Mouse (Mus musculus) gastrocnemius, postnatal 14 days (tissue): ENCODE measurements around the gene AI413582. TPM values are rescaled to one million over a fixed set of nuclear protein-coding genes. Genes with fewer than 3 reads are reported as not detected.

Source experiments
- DNase-seq: peaks from one replicate; pipeline ENCODE4 v3.0.0; 2021; ENCODE audit warnings: mixed read lengths
- intact Hi-C: fragments of 180-260 bp; cut with DNase I; formaldehyde crosslinking; loops from one replicate; pipeline ENCODE4 v1.15.1; 2025; ENCODE audit warnings: low total_unique reads
- long read RNA-seq, 2 experiments: library from polyadenylated mRNA; stranded (forward); transcript quantifications; one replicate each; pipeline ENCODE4 v2.0.0; 2021
- total RNA-seq, 2 experiments: library from RNA; stranded (reverse); gene quantifications; 2 replicates each; pipeline ENCODE4 v1.2.3; 2021

AI413582 gene
- 1 to 10 TPM; 2.6 to 4.4 TPM for total RNA-seq
- long read RNA-seq, experiment 1, partial matches to known transcripts = 0 of 3 reads
- long read RNA-seq, experiment 1, other reads (novel, unspliced or antisense) = 1 of 3 reads
- long read RNA-seq, experiment 2, partial matches to known transcripts = 0 of 1 reads
- long read RNA-seq, experiment 2, other reads (novel, unspliced or antisense) = 0 of 1 reads

DNA sequence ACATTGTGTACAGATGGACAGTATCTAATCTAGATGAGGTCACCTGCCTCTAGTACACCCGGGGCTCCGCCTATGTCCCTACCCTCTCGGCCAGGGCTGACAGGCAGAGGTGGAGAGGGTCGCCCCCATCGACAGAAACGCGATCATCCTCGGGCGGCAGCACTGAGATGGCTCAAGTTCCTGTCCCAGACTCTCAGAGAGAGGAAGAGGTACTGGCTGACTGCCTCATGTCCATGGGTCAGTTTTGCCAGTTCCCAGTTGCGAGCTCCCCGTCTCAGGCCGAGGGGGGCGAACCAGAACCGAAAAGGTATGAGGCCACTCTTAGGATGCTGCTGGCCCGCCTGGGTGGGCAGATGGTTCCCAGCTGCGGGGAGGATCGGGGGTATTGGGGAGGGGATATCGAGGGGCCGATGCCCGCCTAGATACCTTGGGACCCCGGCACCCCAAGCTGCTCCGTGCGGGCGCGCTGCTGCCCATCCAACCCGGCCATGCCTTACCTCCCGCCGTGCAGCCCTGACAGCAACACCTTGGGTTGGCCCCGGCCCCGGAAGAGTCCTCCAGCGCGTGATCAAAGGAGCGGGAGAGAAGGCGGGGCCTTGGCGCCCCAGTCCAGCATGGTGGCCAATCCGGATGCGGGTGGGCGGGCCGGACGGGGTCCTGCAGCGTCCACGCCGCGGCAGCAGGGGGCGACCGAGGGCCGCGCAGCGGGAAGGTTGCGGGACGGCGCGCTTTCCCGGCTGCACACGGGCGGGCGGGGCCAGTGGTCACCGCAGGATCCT, at the start of gene AI413582:
AI413582 (minus strand) TSS at position 594 of the 779 bp plus-strand sequence.
- intact Hi-C loops = loop anchor here (5.0 kb wide), 1 partner anchor 67 kb away; no protein-coding TSS in a partner anchor
- DNase-seq = peak; percentile 95

DNA sequence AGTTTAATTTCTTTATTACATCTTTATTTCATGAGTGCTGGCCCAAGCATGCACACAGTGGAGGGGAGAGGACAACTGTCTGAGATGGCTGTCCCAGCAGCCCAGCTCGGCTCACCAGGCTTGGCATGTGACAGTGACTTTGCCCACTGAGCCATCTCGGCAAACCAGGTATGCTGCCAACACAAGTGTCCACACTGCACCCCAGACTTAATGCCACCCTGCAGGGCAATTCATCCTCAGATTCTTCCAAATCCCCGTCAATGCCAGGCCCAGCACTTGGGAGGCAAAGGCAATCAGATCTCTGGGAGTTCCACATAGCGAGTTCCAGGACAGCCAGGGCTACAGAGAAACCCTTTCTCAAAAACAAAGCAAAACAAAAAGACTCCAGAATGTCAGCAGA, 47.5 kb upstream of the AI413582 start:
- intact Hi-C loops = no loop called here
- no peak for DNase-seq

DNA sequence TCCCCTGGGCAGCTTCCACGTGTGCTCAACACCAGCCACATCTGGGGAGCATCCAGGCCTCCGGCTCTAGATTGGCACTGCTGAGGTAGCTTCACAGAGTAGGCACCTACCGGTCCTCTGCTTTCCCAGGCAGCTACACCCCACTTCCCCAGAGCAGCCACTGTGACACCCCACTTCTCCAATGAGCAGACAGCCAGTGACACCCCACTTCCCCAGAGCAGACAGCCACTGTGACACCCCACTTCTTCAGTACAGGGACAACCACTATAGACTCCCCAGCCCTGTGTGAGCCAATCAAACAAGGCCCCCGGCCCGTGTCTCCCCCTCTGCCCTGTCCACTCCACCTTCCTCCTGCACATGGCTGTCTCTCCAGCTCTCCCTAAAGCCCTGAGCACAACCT, 46.4 kb upstream of the AI413582 start:
- intact Hi-C loops = no loop called here
- no peak for DNase-seq

DNA sequence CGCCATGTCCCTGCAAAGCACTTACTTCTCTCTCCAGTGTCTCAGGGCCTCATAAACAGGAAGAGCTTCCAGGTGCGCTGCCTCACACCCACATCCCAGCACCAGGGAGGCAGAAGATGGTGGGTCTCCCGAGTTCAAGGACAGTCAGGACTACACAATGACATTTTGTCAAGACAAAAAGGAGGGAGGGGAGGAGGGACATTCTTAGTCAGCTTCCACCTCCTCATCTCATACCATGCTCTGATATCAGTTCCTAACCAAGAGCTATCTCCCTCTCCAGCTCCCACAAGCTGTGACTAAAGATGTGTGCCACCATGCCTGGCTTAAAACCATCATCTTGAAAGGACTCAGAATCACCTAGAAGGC, 45.9 kb upstream of the AI413582 start:
- DNase-seq = no peak
- intact Hi-C loops = no loop called here

DNA sequence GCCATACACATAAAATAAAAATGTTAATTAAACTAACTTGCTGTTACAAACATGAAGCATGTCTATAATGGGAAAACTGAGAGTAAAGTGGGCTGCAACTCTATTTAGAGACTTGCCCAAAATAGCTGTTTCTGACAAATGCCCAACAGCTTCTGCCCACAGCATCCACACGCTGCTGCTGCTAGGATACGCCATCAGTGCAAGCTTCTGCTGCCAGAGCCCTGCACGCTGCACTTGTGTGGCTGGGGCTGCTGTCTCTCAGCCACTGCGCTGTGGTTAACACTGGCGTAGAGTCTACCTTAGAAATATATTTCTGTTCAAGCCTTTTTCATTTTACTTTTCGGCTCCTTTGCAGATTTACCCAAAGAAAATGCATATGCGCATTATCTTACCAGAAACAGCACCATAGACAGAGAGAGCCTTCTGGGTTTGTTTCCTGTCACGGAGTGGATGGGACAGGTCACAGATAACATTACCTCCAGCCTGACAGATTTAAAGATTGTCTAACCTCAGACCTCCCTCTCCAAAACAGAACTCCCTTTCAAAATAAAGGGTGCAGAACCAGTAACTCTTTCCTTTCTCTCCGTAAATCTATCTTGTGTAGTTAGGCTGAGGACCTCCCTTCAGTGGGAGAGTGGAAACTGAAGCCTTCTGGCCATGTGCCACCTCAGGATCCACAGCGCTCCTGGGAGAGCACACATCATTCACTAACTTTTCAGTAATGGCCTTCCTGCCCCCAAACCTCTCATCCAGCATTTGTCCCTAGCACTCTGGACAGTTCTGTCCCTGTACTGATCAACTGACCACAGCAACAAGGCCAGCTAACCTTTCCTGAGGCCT, 45.3 kb upstream of the AI413582 start:
- no peak for DNase-seq
- intact Hi-C loops = no loop called here

DNA sequence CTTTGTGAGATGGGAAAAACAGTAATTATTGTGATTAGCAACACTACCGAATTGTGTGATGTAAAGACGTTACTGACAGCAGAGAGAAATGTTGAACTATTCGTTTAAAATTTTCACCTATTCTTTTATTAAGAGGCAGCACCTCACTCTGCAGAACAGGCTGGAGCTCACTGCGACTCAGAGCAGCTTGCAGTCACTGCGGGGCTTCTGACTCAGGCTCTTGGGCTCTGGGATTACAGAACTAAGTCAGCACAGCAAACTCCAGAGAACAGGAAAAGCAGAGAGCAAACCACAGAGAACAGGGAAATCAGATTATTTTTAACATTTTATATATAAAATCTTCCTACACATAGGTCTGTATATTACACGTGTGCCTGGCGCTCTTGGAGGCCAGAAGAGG, 44.0 kb upstream of the AI413582 start:
- DNase-seq = no peak
- intact Hi-C loops = no loop called here

DNA sequence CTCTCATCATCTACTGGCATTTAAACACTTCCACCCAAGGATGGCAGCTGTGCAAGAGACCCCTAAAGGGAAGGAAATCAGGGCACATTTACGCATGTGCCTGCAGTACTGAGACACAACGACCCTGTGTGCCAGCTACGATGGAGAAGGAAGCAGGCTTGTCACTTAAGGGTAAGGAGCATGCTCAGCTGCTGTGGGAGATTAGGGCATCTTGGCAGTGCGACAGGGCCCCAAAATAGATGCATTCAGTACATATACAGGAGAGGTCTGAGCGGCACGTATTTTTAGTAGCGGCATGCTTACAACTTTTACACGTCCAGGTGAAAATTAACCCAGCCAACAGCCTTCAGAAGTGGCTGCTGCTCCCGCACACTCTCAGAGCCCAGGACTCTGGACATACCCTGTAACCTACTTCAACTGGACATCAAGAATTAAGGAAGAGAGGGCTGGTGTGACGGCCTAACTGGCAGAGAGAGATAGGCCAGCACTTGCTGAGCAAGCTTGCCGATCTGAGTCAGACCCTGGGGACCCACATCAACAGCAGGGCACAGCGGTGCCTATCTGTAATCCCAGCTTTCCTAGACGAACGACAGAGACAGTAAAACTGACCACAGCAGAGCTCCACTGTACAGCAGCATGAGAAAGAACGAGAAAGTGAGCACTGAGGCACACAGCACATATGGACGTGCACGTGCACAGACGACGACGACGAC, 38.1 kb upstream of the AI413582 start:
- DNase-seq = peak; percentile 59

DNA sequence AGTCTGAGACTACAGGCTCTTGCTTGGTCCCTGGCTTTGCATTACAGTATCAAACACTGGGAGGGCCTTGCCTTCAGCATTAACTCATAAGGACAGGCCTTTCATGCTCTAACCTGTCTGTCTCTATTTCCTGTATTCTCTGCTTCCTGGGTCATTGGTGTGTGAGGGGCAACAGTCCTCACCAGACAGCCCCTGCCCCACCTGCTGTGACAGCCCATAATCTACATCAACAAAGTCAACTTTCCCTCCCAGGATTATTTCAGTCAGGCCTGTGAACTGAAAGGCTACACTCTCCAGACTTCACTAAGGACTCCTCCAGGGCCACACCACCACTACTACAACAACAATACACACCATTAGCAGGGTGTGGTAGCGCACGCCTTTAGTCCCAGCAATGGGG, 37.5 kb upstream of the AI413582 start:
- intact Hi-C loops = no loop called here
- DNase-seq = no peak

More for the DNA sequence above, 38.1 kb upstream of the AI413582 start:
- intact Hi-C loops = no loop called here

DNA sequence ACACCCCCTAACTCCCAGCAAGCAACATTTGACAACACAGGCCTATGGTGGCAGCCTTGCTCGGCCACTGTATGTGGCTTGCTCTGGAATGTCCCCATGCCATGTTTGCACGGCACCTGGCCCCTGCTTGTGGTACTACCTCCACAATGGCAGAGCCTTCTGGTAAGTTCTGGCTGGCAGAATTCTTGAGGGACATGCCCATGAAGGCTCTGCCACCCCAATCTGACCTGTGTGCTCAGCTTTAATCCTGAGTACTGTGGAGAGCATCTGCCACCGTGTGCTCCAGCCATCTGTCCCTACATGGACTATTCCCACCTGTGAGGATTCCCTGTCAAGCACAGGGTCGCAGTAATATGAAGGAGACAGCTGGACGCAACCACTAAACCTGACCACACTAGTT, 35.3 kb upstream of the AI413582 start:
- intact Hi-C loops = no loop called here
- no peak for DNase-seq

DNA sequence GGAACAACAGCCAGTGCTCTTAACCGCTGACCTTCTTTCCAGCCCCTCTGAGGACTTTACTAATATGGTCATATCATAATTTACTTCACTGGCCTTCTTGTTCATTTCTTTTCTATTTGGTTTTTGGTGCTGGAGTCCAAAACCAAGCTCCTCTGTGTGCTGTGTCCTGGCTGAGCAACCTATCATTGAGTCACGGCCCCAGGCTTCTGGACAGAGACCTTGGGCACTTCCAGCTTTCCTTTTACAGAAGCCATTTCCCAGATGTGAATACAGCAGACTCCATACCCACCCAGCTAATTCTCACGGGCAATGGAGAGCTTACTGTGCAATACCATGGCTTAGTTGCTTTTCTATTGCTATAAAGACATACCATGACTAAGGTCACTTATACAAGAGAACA, 34.7 kb upstream of the AI413582 start:
- no peak for DNase-seq
- intact Hi-C loops = no loop called here

DNA sequence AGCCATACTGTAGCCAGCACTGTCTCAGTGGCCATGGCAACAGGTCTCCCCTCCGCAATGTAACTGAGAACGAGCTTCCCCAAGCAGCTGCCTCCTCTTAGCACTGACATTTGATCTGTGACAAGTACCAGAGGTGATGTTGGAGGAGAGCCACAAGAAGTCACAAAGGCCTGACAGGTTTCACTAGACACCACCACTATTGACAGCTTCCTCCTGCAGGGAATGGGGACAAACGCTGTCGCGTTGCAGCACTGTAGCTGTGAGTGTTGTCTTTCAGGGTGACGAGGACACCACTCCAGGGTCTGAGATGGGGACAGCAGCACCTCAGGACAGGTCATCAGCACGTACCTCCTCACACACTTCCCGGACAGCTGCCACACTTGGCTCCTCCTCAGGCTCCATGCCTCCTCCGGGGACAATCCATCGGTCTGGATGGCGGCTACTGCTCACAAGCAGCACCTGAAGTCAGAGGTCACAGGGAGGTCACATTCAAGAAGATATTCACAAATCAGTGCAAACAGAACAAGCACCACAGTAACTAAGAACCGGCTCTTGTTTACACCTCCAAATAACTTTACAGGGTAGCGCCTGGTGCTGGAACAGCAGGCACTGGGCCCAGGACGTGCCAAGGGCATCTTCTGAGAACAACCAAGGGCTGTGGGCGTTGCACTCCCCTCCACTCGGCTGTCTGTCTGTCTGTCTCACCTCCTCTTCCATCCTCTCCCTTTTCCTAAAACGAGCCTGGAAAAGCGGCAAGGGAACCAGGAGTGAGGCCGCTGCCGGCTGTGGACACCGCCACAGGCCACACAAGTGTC, 31.0 kb upstream of the AI413582 start:
- intact Hi-C loops = no loop called here

DNA sequence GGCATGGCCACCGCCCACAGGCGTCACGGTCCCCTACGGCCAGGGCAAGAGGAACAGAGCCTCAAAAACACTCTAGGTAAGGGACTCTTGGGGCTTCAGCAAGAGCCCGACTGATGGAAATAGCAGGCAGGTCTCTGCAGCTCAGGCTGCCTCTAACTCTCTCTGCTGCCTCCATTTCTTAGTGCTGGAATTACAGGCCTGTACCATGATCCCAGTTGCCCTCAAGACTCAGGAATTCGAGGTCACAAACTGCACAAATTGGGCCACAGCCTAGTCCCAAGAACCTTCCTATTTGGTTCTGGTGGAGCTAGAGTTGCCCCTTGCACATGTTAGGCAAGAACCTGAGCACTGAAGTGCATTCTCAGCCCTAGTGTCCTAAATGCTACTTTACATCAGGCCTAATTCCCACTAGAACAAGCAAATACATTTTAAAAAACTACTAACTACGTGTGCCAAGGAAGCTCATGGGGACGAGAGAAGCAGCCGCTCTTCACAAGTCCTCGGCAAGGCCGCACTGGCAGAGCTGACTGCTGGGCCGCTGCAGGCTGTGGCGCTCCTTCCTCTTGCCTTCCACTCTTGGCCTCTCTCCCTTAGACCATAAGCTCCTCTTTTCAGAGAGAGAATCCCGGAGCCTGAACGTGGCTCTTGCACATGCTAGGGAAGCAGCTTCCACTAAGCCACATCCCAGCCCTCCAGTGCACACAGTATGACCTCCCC, 30.3 kb upstream of the AI413582 start:
- DNase-seq = no peak
- intact Hi-C loops = no loop called here

More for the DNA sequence above, 31.0 kb upstream of the AI413582 start:
- no peak for DNase-seq

DNA sequence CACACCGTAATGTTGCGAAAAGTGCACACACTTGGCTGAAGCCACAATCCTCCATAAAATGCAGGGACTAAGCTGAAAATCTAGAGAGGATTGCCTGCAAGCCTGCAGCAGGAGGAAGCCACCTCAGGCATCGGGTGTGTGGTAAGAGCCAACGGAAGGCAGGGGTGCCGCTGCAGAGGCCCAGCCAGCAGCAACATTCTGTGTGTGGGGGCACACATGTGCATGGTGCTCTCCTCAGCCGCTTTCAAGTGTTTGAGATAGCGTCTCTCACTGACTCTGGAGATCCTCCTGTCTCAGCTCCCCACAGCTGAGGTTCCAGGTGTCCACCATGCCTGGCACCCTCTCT, 27.0 kb upstream of the AI413582 start:
- intact Hi-C loops = no loop called here

DNA sequence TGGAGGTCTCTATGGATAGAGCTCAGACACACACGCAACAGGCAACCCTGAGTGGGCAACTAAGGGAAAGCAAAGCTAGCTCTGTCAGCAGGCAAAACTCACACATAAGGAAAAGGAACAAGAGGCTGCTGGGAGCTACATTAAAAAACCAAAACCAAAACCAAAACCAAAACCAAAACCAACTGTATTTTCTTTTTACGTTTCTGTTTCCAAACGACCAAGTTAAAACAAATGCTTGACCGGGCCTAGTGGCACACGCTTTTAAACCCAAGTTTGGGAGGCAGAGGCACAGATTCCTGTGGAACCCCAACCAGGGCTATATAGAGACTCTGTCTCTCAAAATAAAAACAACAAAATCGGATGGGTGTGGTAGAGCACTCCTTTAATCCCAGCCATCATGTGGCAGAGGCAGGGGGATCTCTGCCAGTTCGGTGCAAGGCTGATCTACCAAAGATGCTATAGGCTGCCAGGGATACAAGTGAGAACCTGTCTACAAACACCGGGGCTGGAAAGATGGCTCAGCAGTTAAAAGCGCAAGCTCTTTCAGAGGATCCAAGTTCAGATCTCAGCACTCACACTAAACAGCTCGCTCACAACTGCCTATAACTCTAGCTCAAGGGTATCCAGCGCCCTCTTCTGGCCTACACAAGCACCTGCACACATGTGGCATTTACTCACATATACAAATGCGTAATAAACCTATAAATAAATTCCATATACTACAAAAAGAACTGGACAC, 26.4 kb upstream of the AI413582 start:
- no peak for DNase-seq
- intact Hi-C loops = no loop called here

More for the DNA sequence above, 27.0 kb upstream of the AI413582 start:
- DNase-seq = no peak

DNA sequence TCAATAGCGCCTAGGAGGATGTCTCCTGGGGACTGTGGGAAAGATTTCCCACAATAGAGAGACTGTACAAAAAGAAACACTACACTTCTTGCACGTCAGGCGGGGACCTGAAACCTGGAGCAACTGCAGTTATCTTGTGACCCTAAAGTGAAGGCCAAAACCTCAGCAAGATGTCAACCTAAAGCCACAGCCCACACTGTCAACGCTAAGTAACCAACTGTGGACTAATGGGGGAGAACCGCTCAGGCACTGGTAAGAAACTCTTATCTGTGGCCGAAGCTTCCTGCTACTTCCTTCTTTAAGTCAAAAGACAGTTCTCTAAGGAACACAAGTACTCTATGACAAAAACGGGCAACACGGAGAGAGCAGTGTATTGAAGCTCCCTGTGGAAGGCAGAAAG, 22.7 kb upstream of the AI413582 start:
- no peak for DNase-seq
- intact Hi-C loops = no loop called here

DNA sequence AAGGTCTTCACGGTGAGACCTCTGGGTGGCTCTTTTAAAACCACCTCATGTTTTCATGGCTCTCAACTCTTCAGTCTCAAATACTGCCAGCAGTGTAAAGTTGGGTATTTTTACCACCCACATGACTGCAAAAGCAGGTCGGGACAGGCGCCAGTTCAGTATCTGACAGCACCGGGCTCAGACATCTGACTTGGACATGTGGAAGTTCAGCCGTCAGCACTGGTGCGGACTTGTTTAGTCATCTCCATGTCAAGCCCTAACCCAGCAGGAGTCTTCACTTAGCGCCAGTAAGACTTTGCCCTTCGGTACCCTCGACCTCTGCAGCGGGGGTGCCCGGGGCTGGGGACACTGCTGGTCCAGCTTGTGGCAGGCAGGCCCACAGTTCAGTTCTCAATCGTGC, 21.7 kb upstream of the AI413582 start:
- intact Hi-C loops = no loop called here
- peak; percentile 67 for DNase-seq

DNA sequence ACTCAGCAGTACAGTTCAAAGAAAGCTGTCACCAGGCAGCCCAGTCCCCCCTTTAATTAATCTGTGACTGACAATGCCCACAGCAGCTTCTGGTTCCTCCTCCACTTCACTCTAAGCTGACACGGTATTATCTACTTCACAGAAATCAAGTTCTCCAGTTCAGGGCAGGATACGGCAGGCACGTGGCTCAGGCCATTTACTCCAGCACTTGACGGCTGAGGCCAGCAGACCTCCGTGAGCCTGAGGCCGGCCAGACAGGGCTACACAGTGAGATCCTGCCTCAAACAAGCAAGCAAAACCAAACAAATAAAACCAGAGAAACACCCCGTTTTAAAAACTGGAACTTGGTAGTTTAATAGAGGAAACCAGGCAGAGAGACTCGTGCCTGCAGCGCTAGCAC, 21.1 kb upstream of the AI413582 start:
- intact Hi-C loops = no loop called here
- DNase-seq = no peak
